Mouse (Mus musculus) right cerebral cortex, postnatal 36 days (tissue): Measurements from ENCODE around the gene Prss43.

Experiments used
- DNase-seq, 2 experiments: peaks; one replicate each; pipeline ENCODE4 v3.0.0; 2022; ENCODE audit warnings: low spot score in 2 of 2, mixed read lengths in 1 of 2

The Prss43 gene

GRCm38 (mm10) chr9:110840905-110841304, 14.4 kb downstream of the Prss43 start:
- DNase-seq: no peak

- DNase-seq: no peak
These were observed 14.9 kb downstream of the Prss43 start for GRCm38 (mm10) chr9:110841438-110841837.

- no peak for DNase-seq
These were observed 17.7 kb downstream of the Prss43 start, which contains the start of gene Prss46 for GRCm38 (mm10) chr9:110844206-110844605. Gene Prss46 (plus strand): TSS chr9:110844506.

- DNase-seq: no peak
These were observed 22.7 kb downstream of the Prss43 start for GRCm38 (mm10) chr9:110849162-110849561.

- no peak for DNase-seq
These were observed 29.4 kb downstream of the Prss43 start for GRCm38 (mm10) chr9:110855903-110856302.

- no peak for DNase-seq
These were observed 30.4 kb downstream of the Prss43 start for GRCm38 (mm10) chr9:110856920-110857319.

GRCm38 (mm10) chr9:110857781-110858472, 31.4 kb downstream of the Prss43 start, which contains the start of gene Prss50:
Gene Prss50 (plus strand): TSS chr9:110857967.
- DNase-seq: no peak

GRCm38 (mm10) chr9:110858523-110858922, 32.0 kb downstream of the Prss43 start:
- no peak for DNase-seq

- DNase-seq: no peak
These were observed 32.6 kb downstream of the Prss43 start for GRCm38 (mm10) chr9:110858967-110859596.

- peak in 1 of 2 experiments; percentile 43 for DNase-seq
These were observed 44.5 kb downstream of the Prss43 start for GRCm38 (mm10) chr9:110871030-110871429.

GRCm38 (mm10) chr9:110873681-110874659, 47.5 kb downstream of the Prss43 start:
- peak; percentile 24 to 37 for DNase-seq

GRCm38 (mm10) chr9:110874660-110875191, 48.2 kb downstream of the Prss43 start:
- DNase-seq: no peak

GRCm38 (mm10) chr9:110875288-110875695, 48.8 kb downstream of the Prss43 start:
- DNase-seq: no peak

- no peak for DNase-seq
These were observed 50.9 kb downstream of the Prss43 start for GRCm38 (mm10) chr9:110877353-110877752.

- peak in 1 of 2 experiments; percentile 25 for DNase-seq
These were observed 51.4 kb downstream of the Prss43 start for GRCm38 (mm10) chr9:110877888-110878287.

GRCm38 (mm10) chr9:110879191-110879920, 52.9 kb downstream of the Prss43 start, which contains the start of gene Als2cl:
Gene Als2cl (plus strand): TSS chr9:110879870.
- peak; percentile 32 to 47 for DNase-seq

GRCm38 (mm10) chr9:110879998-110880561, 53.6 kb downstream of the Prss43 start, which contains the start of gene Tmie:
Gene Tmie (minus strand): TSS chr9:110880113.
- DNase-seq: peak in 1 of 2 experiments; percentile 20

- DNase-seq: no peak
These were observed 54.3 kb downstream of the Prss43 start for GRCm38 (mm10) chr9:110880772-110881171.
